Mouse (Mus musculus): Measurements from ENCODE around the gene Ccdc163.
A peak's percentile ranks its signal among the peaks of the same experiment; 100 is the strongest.
"Not testable (repeated sequence)": the region's sequence is repeated elsewhere in the genome, so short reads cannot be mapped to it uniquely, and the experiment has no call there.

The Ccdc163 gene

GRCm38 (mm10) chr4:116708201-116708764 lies at the start of gene Ccdc163, which contains the start of gene Mmachc:
Gene Ccdc163, plus strand, starts transcription at chr4:116708509.
Gene Mmachc, minus strand, starts transcription at chr4:116708406.
- DNase-seq (ENCODE audit: low spot score) = peak; percentile 93

DNA sequence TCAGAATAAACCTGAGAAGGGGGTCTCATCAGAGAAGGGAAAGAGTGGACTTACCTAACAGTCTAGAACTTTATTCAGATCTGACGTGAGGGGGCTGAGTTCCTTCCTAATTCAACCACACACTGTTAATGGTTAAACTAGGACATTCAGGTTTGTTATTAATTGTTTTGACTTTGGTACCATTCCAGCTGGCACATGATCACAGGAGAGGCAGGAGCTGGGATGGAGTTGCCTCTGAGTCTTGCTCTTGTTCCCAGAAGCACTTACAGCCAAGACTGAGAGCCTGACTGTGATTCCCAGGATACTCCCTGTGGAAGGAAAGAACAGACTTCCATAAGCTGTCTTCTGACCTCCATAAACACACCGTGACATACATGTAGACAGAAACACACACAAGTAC lies 48.8 kb upstream of the Ccdc163 start:
- no peak for DNase-seq (ENCODE audit: low spot score)

GRCm38 (mm10) chr4:116659916-116660315 lies 48.4 kb upstream of the Ccdc163 start:
- DNase-seq (ENCODE audit: low spot score) = not testable (repeated sequence)

GRCm38 (mm10) chr4:116660829-116661228 lies 47.5 kb upstream of the Ccdc163 start:
- DNase-seq (ENCODE audit: low spot score) = no peak

DNA sequence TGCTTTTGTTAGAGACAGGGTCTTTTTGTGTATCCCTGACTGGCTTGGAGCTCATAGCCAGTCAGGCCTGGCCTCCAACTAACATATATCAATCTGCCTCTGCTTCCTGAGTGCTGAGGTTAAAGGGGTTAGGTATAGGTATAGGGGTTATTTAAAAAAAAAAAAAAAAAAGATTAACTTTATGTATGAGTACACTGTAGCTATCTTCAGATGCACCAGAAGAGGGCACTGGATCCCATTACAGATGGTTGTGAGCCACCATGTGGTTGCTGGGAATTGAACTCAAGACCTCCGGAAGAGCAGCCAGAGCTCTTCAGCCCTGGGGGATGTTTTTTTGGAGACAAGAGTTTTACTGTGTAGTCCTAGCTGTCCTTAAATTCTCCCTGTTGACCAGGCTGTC lies 46.3 kb upstream of the Ccdc163 start:
- DNase-seq (ENCODE audit: low spot score) = no peak

GRCm38 (mm10) chr4:116666625-116667024 lies 41.7 kb upstream of the Ccdc163 start:
- DNase-seq (ENCODE audit: low spot score) = no peak

- no peak for DNase-seq (ENCODE audit: low spot score)
Measured at GRCm38 (mm10) chr4:116668145-116668544, 40.2 kb upstream of the Ccdc163 start.

GRCm38 (mm10) chr4:116669291-116669690 lies 39.0 kb upstream of the Ccdc163 start:
- no peak for DNase-seq (ENCODE audit: low spot score)

- DNase-seq (ENCODE audit: low spot score) = peak; percentile 90
Measured at GRCm38 (mm10) chr4:116672785-116673184, 35.5 kb upstream of the Ccdc163 start.

DNA sequence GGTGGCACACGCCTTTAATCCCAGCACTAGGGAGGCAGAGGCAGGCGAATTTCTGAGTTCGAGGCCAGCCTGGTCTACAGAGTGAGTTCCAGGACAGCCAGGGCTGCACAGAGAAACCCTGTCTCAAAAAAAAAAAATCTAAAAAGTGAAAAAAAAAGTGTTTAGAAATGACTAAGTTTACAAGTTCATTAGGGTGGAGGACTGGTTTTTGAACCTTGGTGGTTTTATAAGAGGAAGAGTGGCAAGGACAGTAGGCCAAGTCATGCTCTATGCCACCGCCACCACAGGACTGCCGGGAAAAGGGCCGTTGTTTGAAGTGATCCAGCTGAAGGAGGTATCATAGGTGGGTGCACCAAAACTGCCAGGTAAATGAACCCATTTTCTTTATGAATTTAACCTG lies 33.5 kb upstream of the Ccdc163 start:
- not testable (repeated sequence) for DNase-seq (ENCODE audit: low spot score)

- no peak for DNase-seq (ENCODE audit: low spot score)
Measured at GRCm38 (mm10) chr4:116676027-116676426, 32.3 kb upstream of the Ccdc163 start.

DNA sequence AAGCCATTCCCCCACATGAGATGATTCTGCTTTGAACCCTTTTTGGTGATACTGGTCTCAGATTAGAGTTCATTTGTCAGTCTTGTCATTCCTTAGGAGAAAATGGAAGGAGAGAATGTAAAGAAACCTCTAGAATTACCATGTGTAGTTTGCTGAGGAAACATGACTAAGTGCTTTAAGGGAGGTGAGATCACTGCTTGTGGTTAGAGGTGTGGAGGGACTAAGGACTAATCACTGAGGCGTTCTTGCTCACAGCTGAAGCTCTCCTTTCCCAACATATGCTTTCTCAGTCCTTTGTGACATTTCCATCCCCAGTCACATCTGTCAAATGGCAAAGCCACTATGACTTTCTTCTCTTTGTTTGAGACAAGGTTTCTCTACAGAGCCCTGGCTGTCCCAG lies 30.5 kb upstream of the Ccdc163 start:
- no peak for DNase-seq (ENCODE audit: low spot score)

- no peak for DNase-seq (ENCODE audit: low spot score)
Measured at GRCm38 (mm10) chr4:116679141-116679540, 29.2 kb upstream of the Ccdc163 start.

- DNase-seq (ENCODE audit: low spot score) = not testable (repeated sequence)
Measured at GRCm38 (mm10) chr4:116680521-116680920, 27.8 kb upstream of the Ccdc163 start.

- DNase-seq (ENCODE audit: low spot score) = no peak
Measured at GRCm38 (mm10) chr4:116683957-116684356, 24.4 kb upstream of the Ccdc163 start.

GRCm38 (mm10) chr4:116684665-116685064 lies 23.6 kb upstream of the Ccdc163 start:
- no peak for DNase-seq (ENCODE audit: low spot score)

GRCm38 (mm10) chr4:116685402-116686061 lies 22.8 kb upstream of the Ccdc163 start, which contains the start of gene Prdx1:
Gene Prdx1, plus strand, starts transcription at chr4:116685544.
- DNase-seq (ENCODE audit: low spot score) = peak; percentile 96

- DNase-seq (ENCODE audit: low spot score) = no peak
Measured at GRCm38 (mm10) chr4:116687041-116687440, 21.3 kb upstream of the Ccdc163 start.

DNA sequence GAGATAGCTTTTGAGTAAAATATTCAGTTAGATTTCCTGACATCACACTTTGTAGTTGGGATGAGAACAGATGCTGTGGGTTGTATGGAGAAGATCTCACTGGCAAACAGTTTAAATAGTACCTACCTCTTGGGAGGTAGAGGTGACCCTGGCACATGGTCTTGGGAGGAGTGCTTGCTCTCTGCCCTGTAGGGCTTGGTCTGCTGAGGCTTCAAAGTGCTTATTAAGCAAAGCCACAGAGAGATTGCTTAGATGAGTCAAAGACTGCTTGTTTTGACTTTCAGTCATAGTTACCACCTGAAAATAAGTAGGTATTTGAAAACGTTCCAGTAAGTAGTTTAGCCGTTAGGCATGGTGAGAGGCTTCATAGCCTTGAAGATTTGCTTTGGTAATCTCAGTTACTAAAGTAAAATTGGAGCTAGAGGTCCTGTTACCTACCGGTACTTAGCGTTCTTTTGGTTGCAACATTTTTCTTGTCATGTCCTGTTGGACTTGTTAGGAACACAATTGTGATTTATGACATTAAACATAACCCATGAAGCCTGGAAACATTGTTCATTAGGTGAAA lies 18.9 kb upstream of the Ccdc163 start:
- no peak for DNase-seq (ENCODE audit: low spot score)

DNA sequence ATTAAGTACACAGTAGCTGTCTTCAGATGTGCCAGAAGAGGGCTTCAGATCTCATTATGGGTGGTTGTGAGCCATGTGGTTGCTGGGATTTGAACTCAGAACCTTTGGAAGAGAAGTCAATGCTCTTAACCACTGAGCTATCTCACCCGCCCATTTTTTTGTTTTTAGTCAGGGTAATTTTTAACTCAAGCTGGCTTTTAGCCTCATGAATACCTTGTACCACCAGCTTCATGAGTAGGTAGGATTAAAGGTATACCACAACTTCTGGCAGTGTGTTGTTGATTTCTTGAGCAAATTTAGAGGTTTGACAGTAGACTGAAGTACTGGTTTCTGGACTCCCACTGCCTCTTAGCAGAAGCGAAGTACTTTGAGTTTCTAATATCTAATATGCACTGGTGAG lies 16.2 kb upstream of the Ccdc163 start:
- no peak for DNase-seq (ENCODE audit: low spot score)

DNA sequence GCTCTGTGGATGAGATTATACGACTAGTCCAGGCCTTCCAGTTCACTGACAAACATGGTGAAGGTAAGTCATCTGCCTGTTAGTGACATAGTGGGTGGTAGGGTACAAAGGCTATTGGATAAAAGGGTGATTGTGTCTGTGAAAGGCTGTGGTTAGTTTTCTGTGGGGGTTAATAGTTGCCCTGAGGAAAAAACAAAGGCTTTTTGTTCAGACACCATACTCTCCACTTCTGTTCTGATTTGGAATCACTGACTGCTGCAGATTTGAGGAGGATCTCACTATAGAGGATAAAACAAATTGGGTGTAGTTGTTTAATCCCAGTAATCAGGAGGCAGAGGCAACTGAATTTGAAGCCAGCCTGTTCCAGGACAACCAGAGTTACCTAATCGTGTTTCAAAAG lies 14.5 kb upstream of the Ccdc163 start:
- no peak for DNase-seq (ENCODE audit: low spot score)

- DNase-seq (ENCODE audit: low spot score) = no peak
Measured at GRCm38 (mm10) chr4:116698693-116699342, 9.5 kb upstream of the Ccdc163 start.

GRCm38 (mm10) chr4:116700964-116701363 lies 7.3 kb upstream of the Ccdc163 start:
- no peak for DNase-seq (ENCODE audit: low spot score)
